Mouse (Mus musculus): ENCODE measurements around the gene Crat. TPM values are rescaled to one million over a fixed set of nuclear protein-coding genes. Genes with fewer than 3 reads are reported as not detected.
"Not testable (repeated sequence)": the region's sequence is repeated elsewhere in the genome, so short reads cannot be mapped to it uniquely, and the experiment has no call there.

The Crat gene
- total and polyA plus RNA-seq, 2 experiments from 2014 or later, result 27.6 to 51.5 TPM

DNA sequence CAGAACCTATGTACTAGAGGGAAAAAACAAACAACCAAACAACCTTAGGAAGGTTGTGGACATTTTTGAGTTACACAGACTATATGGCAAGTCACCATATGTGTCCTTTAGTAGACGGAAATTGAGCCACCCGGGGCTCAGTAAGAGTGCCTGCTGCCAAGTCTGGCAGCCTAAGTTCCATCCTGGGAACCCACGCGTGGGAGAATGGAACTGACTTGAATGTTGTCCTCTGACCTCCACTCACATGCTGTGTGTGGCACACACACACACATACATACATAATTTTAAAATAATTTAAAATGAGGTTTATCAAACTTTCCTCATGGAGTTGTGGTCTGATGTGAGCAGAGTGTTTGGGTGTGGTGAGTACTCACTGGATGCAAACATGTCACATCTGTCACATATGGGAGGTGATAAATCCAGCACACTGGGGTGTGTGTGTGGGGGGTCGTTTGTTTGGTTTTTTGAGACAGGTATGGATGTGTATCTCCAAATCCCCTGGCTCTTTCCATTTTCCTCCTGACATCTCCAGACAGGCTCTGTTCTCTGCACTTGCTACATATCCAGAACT is 2.1 kb upstream of the Crat start:
- no peak overlapping the region for H3K27ac ChIP-seq
- peak overlapping the region; percentile 69; the same call in 1 of the 2 replicates for H3K4me2 ChIP-seq (ENCODE audit: low read depth, low read length)
- ATAC-seq, result no peak
- no peak overlapping the region for H3K4me3 ChIP-seq (ENCODE audit: low read length)
- DNase-seq (ENCODE audit: low spot score), result no peak
- peaks cover 18% of the 10 kb centered on the region for H3K4me1 ChIP-seq (ENCODE audit: insufficient read depth, low read length)
- no peaks in the 10 kb centered on the region for H3K27me3 ChIP-seq (ENCODE audit: insufficient read depth, low read length)
- TF ChIP-seq CTCF (IDR thresholded peaks at IDR 0.05; ENCODE audit: low read depth), result no peak
- no peak overlapping the region for H3K9ac ChIP-seq (replicated peaks; ENCODE audit: low read length)
- H3K36me3 ChIP-seq (ENCODE audit: insufficient read depth, low read length), result no peaks in the 10 kb centered on the region; the same call in 1 of the 2 replicates
- 50% methylated on average over 5 of the region's 5 CpGs for WGBS
- H3K9me3 ChIP-seq (ENCODE audit: low read length), result no peaks in the 10 kb centered on the region

DNA sequence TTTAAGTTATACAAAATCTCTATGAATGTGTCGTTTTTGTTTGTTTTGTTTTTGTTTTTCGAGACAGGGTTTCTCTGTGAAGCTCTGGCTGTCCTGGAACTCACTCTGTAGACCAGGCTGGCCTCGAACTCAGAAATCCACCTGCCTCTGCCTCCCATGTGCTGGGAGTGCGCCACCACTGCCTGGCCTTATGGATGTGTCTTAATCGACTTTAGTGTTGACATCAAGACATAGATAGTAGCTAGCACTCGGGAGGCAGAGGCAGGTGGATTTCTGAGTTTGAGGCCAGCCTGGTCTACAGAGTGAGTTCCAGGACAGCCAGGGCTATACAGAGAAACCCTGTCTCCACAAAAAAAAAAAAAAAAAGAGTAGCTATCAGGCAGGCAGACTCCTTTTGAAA is 1.5 kb upstream of the Crat start:
- H3K27ac ChIP-seq, result 0 out of 2 replicates have a peak overlapping the region, but pooled peaks have one; percentile 97
- not testable (repeated sequence) for H3K27me3 ChIP-seq (ENCODE audit: insufficient read depth, low read length); ATAC-seq; H3K36me3 ChIP-seq (ENCODE audit: insufficient read depth, low read length); H3K9me3 ChIP-seq (ENCODE audit: low read length); DNase-seq (ENCODE audit: low spot score); H3K9ac ChIP-seq (replicated peaks; ENCODE audit: low read length)
- peak overlapping the region; percentile 96; the same call in 1 of the 2 replicates for H3K4me3 ChIP-seq (ENCODE audit: low read length)
- 74% methylated on average over 6 of the region's 6 CpGs for WGBS
- H3K4me2 ChIP-seq (ENCODE audit: low read depth, low read length), result peak overlapping the region; percentile 69
- peaks cover 18% of the 10 kb centered on the region for H3K4me1 ChIP-seq (ENCODE audit: insufficient read depth, low read length)

DNA sequence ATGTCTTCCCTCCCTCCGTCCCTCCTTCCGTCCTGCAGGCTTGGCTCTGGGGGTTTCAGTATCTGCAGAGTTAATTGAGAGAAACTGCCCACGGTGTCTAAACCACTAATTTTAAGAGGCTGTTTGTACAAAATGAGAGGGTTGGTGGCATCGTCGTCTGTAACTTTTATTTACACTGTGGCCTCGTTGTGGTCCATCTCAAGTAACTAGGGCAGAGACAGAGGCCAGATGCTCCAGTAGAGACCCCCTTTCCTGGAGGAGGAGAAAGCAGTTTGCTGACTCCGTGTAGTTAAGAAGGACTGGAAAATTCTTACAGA is 994 bp upstream of the Crat start:
- Histone ChIP-seq H3K9me3 (ENCODE audit: low read length) (no peaks in the 10 kb centered on the region), H3K27ac (peak overlapping the region; percentile 97), H3K27me3 (ENCODE audit: insufficient read depth, low read length) (no peaks in the 10 kb centered on the region), H3K4me1 (ENCODE audit: insufficient read depth, low read length) (peaks cover 18% of the 10 kb centered on the region), H3K4me3 (ENCODE audit: low read length) (peak overlapping the region; percentile 96), H3K4me2 (ENCODE audit: low read depth, low read length) (peak overlapping the region; percentile 69), H3K9ac (replicated peaks; ENCODE audit: low read length) (peak overlapping the region; percentile 96), H3K36me3 (ENCODE audit: insufficient read depth, low read length) (no peaks in the 10 kb centered on the region; the same call in 1 of the 2 replicates)
- ATAC-seq, result no peak
- DNase-seq (ENCODE audit: low spot score), result no peak
- no peak for TF ChIP-seq CTCF (IDR thresholded peaks at IDR 0.05; ENCODE audit: low read depth)
- WGBS, result 0% methylated on average over 7 of the region's 7 CpGs

DNA sequence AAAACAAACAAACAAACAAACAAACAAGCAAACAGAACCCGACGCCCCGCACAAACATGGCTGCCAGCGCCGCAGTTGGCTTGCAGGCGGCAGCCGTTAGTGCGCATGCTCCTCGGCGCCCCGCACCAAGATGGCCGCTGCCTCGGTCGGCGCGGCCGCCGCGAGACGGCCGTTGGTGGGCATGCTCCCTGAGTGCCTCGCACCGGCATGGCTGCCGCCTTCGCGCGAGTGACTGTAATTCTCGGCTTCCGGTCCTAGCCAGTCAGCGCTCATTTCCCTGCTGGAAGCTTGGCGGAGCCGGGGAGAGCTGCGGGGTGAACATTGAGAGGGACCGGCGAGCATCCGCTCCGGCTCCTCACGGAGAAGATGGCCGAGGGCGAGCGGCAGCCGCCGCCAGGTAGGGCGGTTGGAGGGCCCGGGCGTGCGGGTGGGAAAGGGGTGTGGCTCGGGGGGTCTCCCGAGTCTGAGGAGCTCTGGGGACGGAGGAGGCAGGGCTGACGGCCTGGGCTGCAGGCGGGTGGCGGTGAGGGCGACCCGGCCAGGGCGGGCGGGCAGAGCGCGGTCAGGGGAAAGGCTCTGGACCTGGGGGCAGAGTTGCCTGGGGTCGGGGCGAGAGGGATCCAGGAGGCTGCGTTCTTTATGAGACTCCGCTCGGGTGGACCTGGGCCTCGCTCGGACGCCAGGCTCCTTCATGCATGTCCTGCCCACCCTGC is 479 bp upstream of the Crat start, which contains the start of gene Ptpa:
Ptpa (plus strand) TSS at position 104 of the 713 bp plus-strand sequence.
- H3K27ac ChIP-seq, result peak within 1 kb of the TSS; percentile 97
- WGBS, result 1% methylated on average over 65 of the region's 67 CpGs
- H3K36me3 ChIP-seq (ENCODE audit: insufficient read depth, low read length), result no peaks in the 10 kb centered on the region; the same call in 1 of the 2 replicates
- peak; percentile 93 for ATAC-seq
- peak within 1 kb of the TSS; percentile 96 for H3K4me3 ChIP-seq (ENCODE audit: low read length)
- TF ChIP-seq CTCF (IDR thresholded peaks at IDR 0.05; ENCODE audit: low read depth), result no peak
- no peaks in the 10 kb centered on the region for H3K27me3 ChIP-seq (ENCODE audit: insufficient read depth, low read length)
- H3K4me2 ChIP-seq (ENCODE audit: low read depth, low read length), result peak within 1 kb of the TSS; percentile 69
- no peaks in the 10 kb centered on the region for H3K9me3 ChIP-seq (ENCODE audit: low read length)
- H3K4me1 ChIP-seq (ENCODE audit: insufficient read depth, low read length), result peaks cover 18% of the 10 kb centered on the region
- DNase-seq (ENCODE audit: low spot score), result peak; percentile 97
- peak within 1 kb of the TSS; percentile 96 for H3K9ac ChIP-seq (replicated peaks; ENCODE audit: low read length)

DNA sequence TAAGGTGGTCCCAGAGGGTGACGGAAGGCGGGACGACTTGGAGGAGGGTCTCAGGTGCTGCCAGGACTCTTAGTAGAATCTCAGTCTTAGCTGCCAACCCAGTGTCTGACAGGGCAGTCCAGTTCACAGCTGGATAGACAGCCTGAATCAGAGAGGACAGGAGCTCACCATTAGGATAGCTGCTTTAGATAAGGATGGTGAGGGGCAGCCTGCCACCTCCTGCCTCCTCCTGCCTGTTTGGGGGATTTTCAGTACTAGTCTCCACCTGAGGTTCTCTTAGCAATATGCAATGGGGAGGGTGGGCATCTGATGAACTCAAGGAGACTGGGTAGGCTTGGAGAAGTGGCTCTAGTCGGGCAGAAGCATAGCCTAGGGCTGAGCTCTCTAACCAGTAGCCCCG is 932 bp downstream of the Crat start:
- Histone ChIP-seq H3K4me3 (ENCODE audit: low read length) (peak overlapping the region; percentile 96), H3K9ac (replicated peaks; ENCODE audit: low read length) (peak overlapping the region; percentile 96), H3K4me1 (ENCODE audit: insufficient read depth, low read length) (peaks cover 18% of the 10 kb centered on the region), H3K27ac (peak overlapping the region; percentile 97), H3K27me3 (ENCODE audit: insufficient read depth, low read length) (no peaks in the 10 kb centered on the region), H3K9me3 (ENCODE audit: low read length) (no peaks in the 10 kb centered on the region), H3K36me3 (ENCODE audit: insufficient read depth, low read length) (peaks cover 2% of the 10 kb centered on the region; the same call in 1 of the 2 replicates), H3K4me2 (ENCODE audit: low read depth, low read length) (peak overlapping the region; percentile 69)
- DNase-seq (ENCODE audit: low spot score) (no peak), ATAC-seq (no peak)
- 49% methylated on average over 5 of the region's 5 CpGs for WGBS
- TF ChIP-seq CTCF (IDR thresholded peaks at IDR 0.05; ENCODE audit: low read depth), result no peak

DNA sequence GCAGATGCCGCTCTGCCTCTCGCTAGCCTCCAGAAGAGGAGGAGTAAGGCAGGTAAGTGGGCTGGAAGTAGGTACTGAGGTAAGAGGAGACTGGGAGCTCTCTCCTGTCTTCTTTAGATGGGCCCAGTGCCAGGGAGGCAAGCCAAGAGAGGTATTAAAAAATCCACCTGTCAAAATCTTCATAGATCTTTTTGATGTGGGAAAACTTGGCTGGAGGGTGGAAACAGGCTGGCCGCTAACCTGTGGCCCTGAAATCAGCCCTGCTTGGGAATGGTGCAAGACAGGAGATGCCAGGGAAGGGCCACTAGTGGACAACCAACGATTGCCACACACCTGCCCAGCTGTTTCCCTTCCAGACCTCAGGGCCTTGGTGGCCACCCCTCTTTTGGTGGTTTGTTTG is 1.5 kb downstream of the Crat start:
- DNase-seq (ENCODE audit: low spot score) (no peak), ATAC-seq (no peak)
- TF ChIP-seq CTCF (IDR thresholded peaks at IDR 0.05; ENCODE audit: low read depth), result no peak
- Histone ChIP-seq H3K36me3 (ENCODE audit: insufficient read depth, low read length) (peaks cover 8% of the 10 kb centered on the region; the same call in 1 of the 2 replicates), H3K27me3 (ENCODE audit: insufficient read depth, low read length) (no peaks in the 10 kb centered on the region), H3K4me3 (ENCODE audit: low read length) (peak overlapping the region; percentile 96), H3K9me3 (ENCODE audit: low read length) (no peaks in the 10 kb centered on the region), H3K9ac (replicated peaks; ENCODE audit: low read length) (0 out of 2 replicates have a peak overlapping the region, but pooled peaks have one; percentile 96), H3K27ac (no peak overlapping the region), H3K4me2 (ENCODE audit: low read depth, low read length) (peak overlapping the region; percentile 69), H3K4me1 (ENCODE audit: insufficient read depth, low read length) (peaks cover 17% of the 10 kb centered on the region)
- 88% methylated on average over 4 of the region's 4 CpGs for WGBS
